Mouse (Mus musculus) left cerebral cortex, postnatal 14 days (tissue): Measurements from ENCODE around the gene Cep170b. TPM values are rescaled to one million over a fixed set of nuclear protein-coding genes. Genes with fewer than 3 reads are reported as not detected.

Source experiments
- DNase-seq, 2 experiments: peaks; one replicate each; pipeline ENCODE4 v3.0.0; 2021 to 2022; ENCODE audit warnings: low spot score in 2 of 2, mixed read lengths in 1 of 2
- intact Hi-C: fragments of 180-260 bp; cut with DNase I; formaldehyde crosslinking; loops from one replicate; pipeline ENCODE4 v1.15.1; 2025
- long read RNA-seq, 2 experiments: library from polyadenylated mRNA; stranded (forward); transcript quantifications; one replicate each; pipeline ENCODE4 v2.0.0; 2021
- total RNA-seq, 2 experiments: library from RNA; stranded (reverse); gene quantifications; 2 replicates each; pipeline ENCODE4 v1.2.3; 2021

Cep170b gene
- total RNA-seq = 100 to 1,000 TPM; 223 to 225 TPM
- long read RNA-seq, experiment 1, full-length matches to known transcripts = 33 of 157 reads
- long read RNA-seq, experiment 1, partial matches to known transcripts = 115 of 157 reads
- long read RNA-seq, experiment 1, other reads (novel, unspliced or antisense) = 9 of 157 reads
- long read RNA-seq, experiment 2, full-length matches to known transcripts = 32 of 126 reads
- long read RNA-seq, experiment 2, partial matches to known transcripts = 90 of 126 reads
- long read RNA-seq, experiment 2, other reads (novel, unspliced or antisense) = 4 of 126 reads

- intact Hi-C loops = no loop called here
- no peak for DNase-seq
Observed at GRCm38 (mm10) chr12:112720216-112720615, at the start of gene Cep170b. Cep170b (plus strand) TSS chr12:112720455.

- DNase-seq = no peak
Observed at GRCm38 (mm10) chr12:112670718-112671393, 49.4 kb upstream of the Cep170b start.

GRCm38 (mm10) chr12:112671891-112672290 lies 48.4 kb upstream of the Cep170b start:
- intact Hi-C loops = no loop called here
- DNase-seq = no peak

More at GRCm38 (mm10) chr12:112670718-112671393, 49.4 kb upstream of the Cep170b start:
- intact Hi-C loops = no loop called here

- DNase-seq = peak in 1 of 2 experiments; percentile 69
- intact Hi-C loops = no loop called here
Observed at GRCm38 (mm10) chr12:112672744-112673575, 47.3 kb upstream of the Cep170b start.

- DNase-seq = peak in 1 of 2 experiments; percentile 44
- intact Hi-C loops = no loop called here
Observed at GRCm38 (mm10) chr12:112673576-112674091, 46.6 kb upstream of the Cep170b start.

- intact Hi-C loops = no loop called here
Observed at GRCm38 (mm10) chr12:112674132-112675011, 45.9 kb upstream of the Cep170b start, which contains the start of gene Akt1. Akt1 (minus strand) TSS chr12:112674884.

GRCm38 (mm10) chr12:112675245-112676035 lies 44.8 kb upstream of the Cep170b start:
- intact Hi-C loops = no loop called here
- DNase-seq = peak; percentile 84 to 90

More at GRCm38 (mm10) chr12:112674132-112675011, 45.9 kb upstream of the Cep170b start, which contains the start of gene Akt1:
- no peak for DNase-seq

- DNase-seq = no peak
- intact Hi-C loops = no loop called here
Observed at GRCm38 (mm10) chr12:112677076-112677475, 43.2 kb upstream of the Cep170b start.

GRCm38 (mm10) chr12:112677943-112678554 lies 42.2 kb upstream of the Cep170b start:
- intact Hi-C loops = no loop called here
- no peak for DNase-seq

- intact Hi-C loops = no loop called here
- no peak for DNase-seq
Observed at GRCm38 (mm10) chr12:112678555-112679026, 41.7 kb upstream of the Cep170b start, which contains the start of gene Zbtb42. Zbtb42 (plus strand) TSS chr12:112678828.

- intact Hi-C loops = no loop called here
- DNase-seq = peak; percentile 37 to 56
Observed at GRCm38 (mm10) chr12:112679027-112679996, 40.9 kb upstream of the Cep170b start.

GRCm38 (mm10) chr12:112683351-112683750 lies 36.9 kb upstream of the Cep170b start:
- no peak for DNase-seq
- intact Hi-C loops = no loop called here

- intact Hi-C loops = no loop called here
- no peak for DNase-seq
Observed at GRCm38 (mm10) chr12:112688458-112688857, 31.8 kb upstream of the Cep170b start.

GRCm38 (mm10) chr12:112693185-112694126 lies 26.8 kb upstream of the Cep170b start:
- peak; percentile 95 to 96 for DNase-seq
- intact Hi-C loops = no loop called here

GRCm38 (mm10) chr12:112694127-112694475 lies 26.2 kb upstream of the Cep170b start:
- intact Hi-C loops = no loop called here
- DNase-seq = no peak
